Mouse (Mus musculus) heart, adult 11 months (tissue): Measurements from ENCODE around the gene Plekhm3.

Experiments used
- DNase-seq: peaks from one replicate; pipeline ENCODE4 v3.0.0; 2022

Plekhm3 gene

GRCm38 (mm10) chr1:64757254-64757653 lies 199.4 kb downstream of the Plekhm3 start:
- DNase-seq = peak; percentile 91

GRCm38 (mm10) chr1:64756640-64757030 lies 200.0 kb downstream of the Plekhm3 start:
- peak; percentile 90 for DNase-seq

GRCm38 (mm10) chr1:64755971-64756639 lies 200.5 kb downstream of the Plekhm3 start:
- DNase-seq = peak; percentile 89

- DNase-seq = no peak
Observed at GRCm38 (mm10) chr1:64754658-64755057, 202.0 kb downstream of the Plekhm3 start.

GRCm38 (mm10) chr1:64753668-64754067 lies 203.0 kb downstream of the Plekhm3 start:
- no peak for DNase-seq

- peak; percentile 97 for DNase-seq
Observed at GRCm38 (mm10) chr1:64753109-64753508, 203.5 kb downstream of the Plekhm3 start.

- DNase-seq = peak; percentile 49
Observed at GRCm38 (mm10) chr1:64744616-64745015, 212.0 kb downstream of the Plekhm3 start.

GRCm38 (mm10) chr1:64742741-64743408 lies 213.7 kb downstream of the Plekhm3 start:
- peak; percentile 80 for DNase-seq

GRCm38 (mm10) chr1:64738661-64739082 lies 218.0 kb downstream of the Plekhm3 start:
- DNase-seq = peak; percentile 94

GRCm38 (mm10) chr1:64738180-64738555 lies 218.5 kb downstream of the Plekhm3 start:
- no peak for DNase-seq

GRCm38 (mm10) chr1:64737502-64738179 lies 219.0 kb downstream of the Plekhm3 start, which contains the start of gene Fzd5:
Gene Fzd5, minus strand, starts transcription at chr1:64737751.
- DNase-seq = peak; percentile 99

GRCm38 (mm10) chr1:64736681-64737501 lies 219.7 kb downstream of the Plekhm3 start:
- peak; percentile 95 for DNase-seq
